8 mouse cellular contexts compared by ENCODE assay signal in the genomic region with DNA sequence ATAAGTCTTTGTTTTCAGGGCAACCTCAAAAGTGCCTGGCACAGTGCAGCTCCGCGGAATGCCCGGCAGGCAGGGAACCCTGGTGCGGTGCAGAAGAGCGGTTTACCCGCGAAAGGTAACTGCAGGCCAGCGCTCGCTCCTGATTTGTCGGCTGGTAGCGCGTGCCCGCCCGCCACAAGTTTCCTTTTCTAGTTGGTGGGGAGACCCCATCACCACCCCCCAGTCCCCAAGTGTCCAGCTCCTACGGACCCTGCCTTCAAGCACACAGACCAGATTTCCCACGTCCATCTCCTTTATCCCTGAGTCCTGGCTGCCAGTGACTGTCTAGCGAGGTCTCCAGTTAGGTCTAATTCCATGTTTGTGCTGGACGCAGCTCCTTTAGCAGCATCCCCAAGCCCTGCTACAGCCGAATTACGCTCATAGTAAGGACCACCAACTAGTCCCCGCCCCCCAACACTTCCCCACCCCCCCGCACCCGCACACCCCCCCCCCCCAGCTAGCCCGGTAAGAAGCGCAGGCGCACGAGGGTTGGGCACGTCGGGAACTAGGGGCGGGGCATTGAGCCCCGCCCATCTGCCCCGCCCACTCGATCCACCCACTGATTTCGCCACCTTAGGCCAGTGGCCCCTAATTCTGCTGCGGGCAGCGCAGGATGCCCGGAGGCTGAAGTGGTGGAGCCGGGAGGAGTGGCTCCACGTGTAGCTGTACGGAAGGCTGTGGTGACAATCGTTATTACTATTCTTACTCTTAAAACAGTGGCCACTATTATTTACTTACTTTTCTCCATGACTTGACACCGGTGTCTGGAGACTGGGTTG. TPM values are rescaled to one million over a fixed set of nuclear protein-coding genes. Genes with fewer than 3 reads are reported as not detected.
DNase-seq lines count a peak whose midpoint lies in the region; ATAC-seq lines count a peak whose summit lies in the region.

A gene (minus strand): TSS at position 381 of the 818 bp plus-strand sequence.
A gene (plus strand): TSS at position 601 of the 818 bp plus-strand sequence.

- H3K4me2 ChIP-seq in lung, embryonic 16.5 days (ENCODE audit: low read depth, low read length), result peak within 1 kb of the TSS; percentile 84

- H3K27ac ChIP-seq in lung, embryonic 16.5 days (ENCODE audit: low read length), result peak within 1 kb of the TSS; percentile 81

- H3K4me3 ChIP-seq in lung, embryonic 16.5 days (ENCODE audit: low read length), result peak within 1 kb of the TSS; percentile 69

- no peaks in the 10 kb centered on the region for H3K27me3 ChIP-seq in lung, embryonic 16.5 days (ENCODE audit: control insufficient read depth, insufficient read depth, low read depth, low read length)

- peak; percentile 84 to 91 for ATAC-seq in hematopoietic stem cell, adult 5-6 weeks (replicated peaks in 1 of 2; ENCODE audit: insufficient read depth in 1 of 2, low FRiP score in 2 of 2, low TSS enrichment in 1 of 2, low read depth in 1 of 2, poor library complexity in 2 of 2, severe bottlenecking in 2 of 2)
- ATAC-seq in lung, embryonic 16.5 days (ENCODE audit: low read depth), result peak; percentile 94

- peak; percentile 67 for DNase-seq in ES-CJ7 (ENCODE audit: low read depth, low spot score)
- DNase-seq in cerebellum, adult 18-20 months, result peak; percentile 38 to 65
- DNase-seq in forelimb bud, embryonic 11.5 days (ENCODE audit: low read depth, low spot score), result peak; percentile 90
- peak; percentile 78 for DNase-seq in layer of hippocampus, adult 9-11 months
- peak; percentile 52 for DNase-seq in ovary, adult 18-20 months (ENCODE audit: low spot score)
- DNase-seq in thymus, postnatal 0 days (ENCODE audit: low spot score), result peak; percentile 72

- H3K9me3 ChIP-seq in lung, embryonic 16.5 days (ENCODE audit: control insufficient read depth, low read length), result no peaks in the 10 kb centered on the region

- under 1% methylated on average over 42 of the region's 42 CpGs for WGBS in lung, embryonic 16.5 days

- peaks cover 12% of the 10 kb centered on the region; the same call in 1 of the 2 replicates for H3K4me1 ChIP-seq in lung, embryonic 16.5 days (replicated peaks; ENCODE audit: control insufficient read depth, insufficient read depth, low read length)

- H3K36me3 ChIP-seq in lung, embryonic 16.5 days (ENCODE audit: control insufficient read depth, insufficient read depth, low read length), result no peaks in the 10 kb centered on the region

- peak within 1 kb of the TSS; percentile 77 for H3K9ac ChIP-seq in lung, embryonic 16.5 days (ENCODE audit: low read length)

RNA-seq across cellular contexts. Expression of the first gene that starts in this region (rescaled TPM):
- total RNA-seq in hematopoietic stem cell, adult 5-6 weeks (2017), result not detected in 2 replicates
- polyA plus RNA-seq in lung, embryonic 16.5 days (2015; fragmentation: Nextera tagmentation; extraction: Ambion mirVana), result 0.14 and 0.19 TPM in 2 replicates
- polyA plus RNA-seq in thymus, postnatal 0 days (2015; fragmentation: Nextera tagmentation; extraction: Ambion mirVana), result 0.06 and 0.09 TPM in 2 replicates

RNA-seq across cellular contexts. Expression of the second gene that starts in this region (rescaled TPM):
- 384 and 452 TPM in 2 replicates for total RNA-seq in hematopoietic stem cell, adult 5-6 weeks (2017)
- 74.8 and 77.7 TPM in 2 replicates for polyA plus RNA-seq in lung, embryonic 16.5 days (2015; fragmentation: Nextera tagmentation; extraction: Ambion mirVana)
- 177 and 212 TPM in 2 replicates for polyA plus RNA-seq in thymus, postnatal 0 days (2015; fragmentation: Nextera tagmentation; extraction: Ambion mirVana)

Comparison
In these comparisons a context has a peak if more than half of its experiments do, and no peak if none do; other contexts are left out.
1. Peak in every context shown above with its lines: DNase-seq, ATAC-seq, H3K4me3 ChIP-seq and H3K27ac ChIP-seq.